28 mouse cellular contexts compared by ENCODE assay signal in genomic region chr10:21093301-21093700, GRCm38 (mm10).
A peak's percentile ranks its signal among the peaks of the same experiment; 100 is the strongest.
DNase-seq lines count a peak whose midpoint lies in the region; ATAC-seq and TF ChIP-seq lines count a peak whose summit lies in the region.
"Had no signal": no experiment of that assay in that cellular context is flagged by ENCODE, and none has a peak within 500 bp of the region (broad histone marks: within the 10 kb centered on the region; RNA-seq: fewer than 3 reads in every experiment).

No protein-coding gene starts in this region.

- no peaks in the 10 kb centered on the region for H3K36me3 ChIP-seq in heart, postnatal 0 days (replicated peaks; ENCODE audit: control insufficient read depth, insufficient read depth, low read length)
- no peaks in the 10 kb centered on the region for H3K36me3 ChIP-seq in heart, embryonic 11.5 days (ENCODE audit: control insufficient read depth, insufficient read depth, low read length)
- no peaks in the 10 kb centered on the region for H3K36me3 ChIP-seq in small intestine, adult 2 months (ENCODE audit: control insufficient read depth, insufficient read depth, low read length)
- H3K36me3 ChIP-seq: embryonic facial prominence, embryonic 10.5 days; embryonic facial prominence, embryonic 15.5 days; G1E; heart, embryonic 15.5 days; hindbrain, embryonic 15.5 days; limb, embryonic 13.5 days; midbrain, embryonic 13.5 days; neural tube, embryonic 13.5 days had no signal

- H3K27ac ChIP-seq in heart, postnatal 0 days (ENCODE audit: low read depth): peak overlapping the region; percentile 55; the same call in 1 of the 2 replicates
- H3K27ac ChIP-seq in heart, embryonic 11.5 days (ENCODE audit: low read depth, low read length): no peak overlapping the region
- H3K27ac ChIP-seq in small intestine, adult 2 months (ENCODE audit: insufficient read depth, low read depth, low read length): peak overlapping the region; percentile 80
- H3K27ac ChIP-seq: embryonic facial prominence, embryonic 10.5 days; embryonic facial prominence, embryonic 15.5 days; forebrain, embryonic 13.5 days; heart, embryonic 15.5 days; hindbrain, embryonic 15.5 days; layer of hippocampus, adult 2 months; left cerebral cortex, adult 2 months; limb, embryonic 13.5 days; macrophage; midbrain, embryonic 13.5 days; neural tube, embryonic 13.5 days had no signal

- TF ChIP-seq EP300 in heart, postnatal 0 days (IDR thresholded peaks at IDR 0.05; ENCODE audit: low read depth): no peak

- no peak for DNase-seq in heart, postnatal 0 days (ENCODE audit: low spot score)
- peak; percentile 58 for DNase-seq in thymus, postnatal 25 days
- DNase-seq in thymus, postnatal 0 days (ENCODE audit: low spot score): no peak
- no peak for DNase-seq in layer of hippocampus, adult 11-12 months (ENCODE audit: low spot score)
- DNase-seq in yolk sac, embryonic 10.5 days (ENCODE audit: low spot score): no peak
- DNase-seq: adrenal gland, adult 8-10 months; cerebellum, adult 8-10 months; cerebellum, postnatal 25 days; gastrocnemius, postnatal 10 days; kidney, postnatal 25 days; lung, adult 2 months; lung, postnatal 10 days had no signal

- TF ChIP-seq CTCF in heart, postnatal 0 days (IDR thresholded peaks at IDR 0.05; ENCODE audit: low read depth): no peak
- TF ChIP-seq CTCF in small intestine, adult 2 months (IDR thresholded peaks at IDR 0.05; ENCODE audit: extremely low read depth, insufficient read length, insufficient replicate concordance, low read depth, low read length): no peak

- no peak for ATAC-seq in heart, postnatal 0 days (ENCODE audit: insufficient read depth, low read depth)
- no peak for ATAC-seq in heart, embryonic 11.5 days (replicated peaks; ENCODE audit: insufficient number of reproducible peaks, low FRiP score, low TSS enrichment)
- ATAC-seq: forebrain, embryonic 13.5 days; inflammation-experienced regulatory T-cells, adult 6 months; midbrain, embryonic 13.5 days had no signal

- H3K4me2 ChIP-seq in heart, postnatal 0 days (ENCODE audit: low read depth, low read length): no peak overlapping the region
- no peak overlapping the region for H3K4me2 ChIP-seq in heart, embryonic 11.5 days
- H3K4me2 ChIP-seq: embryonic facial prominence, embryonic 15.5 days; forebrain, embryonic 13.5 days; heart, embryonic 15.5 days; hindbrain, embryonic 15.5 days; limb, embryonic 13.5 days; liver, embryonic 11.5 days; midbrain, embryonic 13.5 days; neural tube, embryonic 13.5 days had no signal

- WGBS in heart, postnatal 0 days: 84% methylated on average over 5 of the region's 5 CpGs
- 79% methylated on average over 5 of the region's 5 CpGs for WGBS in heart, embryonic 11.5 days (ENCODE audit: insufficient replicate concordance)
- WGBS in small intestine, adult 2 months: 72% methylated on average over 5 of the region's 5 CpGs

- H3K9ac ChIP-seq in heart, postnatal 0 days (replicated peaks; ENCODE audit: low read depth, low read length): no peak overlapping the region
- no peak overlapping the region for H3K9ac ChIP-seq in heart, embryonic 11.5 days (ENCODE audit: low read depth, low read length)
- H3K9ac ChIP-seq: embryonic facial prominence, embryonic 15.5 days; forebrain, embryonic 13.5 days; heart, embryonic 15.5 days; hindbrain, embryonic 15.5 days; limb, embryonic 13.5 days; midbrain, embryonic 13.5 days; neural tube, embryonic 13.5 days had no signal

- no peaks in the 10 kb centered on the region for H3K9me3 ChIP-seq in heart, postnatal 0 days (replicated peaks; ENCODE audit: control insufficient read depth, low read length)
- no peaks in the 10 kb centered on the region for H3K9me3 ChIP-seq in heart, embryonic 11.5 days (replicated peaks; ENCODE audit: control insufficient read depth, low read length)
- H3K9me3 ChIP-seq: embryonic facial prominence, embryonic 10.5 days; embryonic facial prominence, embryonic 15.5 days; forebrain, embryonic 13.5 days; heart, embryonic 15.5 days; hindbrain, embryonic 15.5 days; limb, embryonic 13.5 days; neural tube, embryonic 13.5 days had no signal

- H3K27me3 ChIP-seq in heart, postnatal 0 days (ENCODE audit: control insufficient read depth, insufficient read depth, low read length): no peaks in the 10 kb centered on the region
- H3K27me3 ChIP-seq in heart, embryonic 11.5 days (ENCODE audit: control insufficient read depth, insufficient read depth, low read length): no peaks in the 10 kb centered on the region
- H3K27me3 ChIP-seq in small intestine, adult 2 months (ENCODE audit: control insufficient read depth, insufficient read depth, low read length): no peaks in the 10 kb centered on the region
- H3K27me3 ChIP-seq: embryonic facial prominence, embryonic 15.5 days; heart, embryonic 15.5 days; hindbrain, embryonic 15.5 days; limb, embryonic 13.5 days; neural tube, embryonic 13.5 days had no signal

- no peaks in the 10 kb centered on the region for H3K4me1 ChIP-seq in heart, postnatal 0 days (ENCODE audit: control insufficient read depth, insufficient read depth)
- no peaks in the 10 kb centered on the region for H3K4me1 ChIP-seq in heart, embryonic 11.5 days (ENCODE audit: control insufficient read depth, insufficient read depth, low read length)
- peaks cover 18% of the 10 kb centered on the region for H3K4me1 ChIP-seq in small intestine, adult 2 months (ENCODE audit: control insufficient read depth, insufficient read depth, insufficient read length, low read length)
- H3K4me1 ChIP-seq: embryonic facial prominence, embryonic 15.5 days; heart, embryonic 15.5 days; neural tube, embryonic 13.5 days had no signal

- no peak for TF ChIP-seq POLR2A in small intestine, adult 2 months (IDR thresholded peaks at IDR 0.05; ENCODE audit: low read depth, low read length)

- H3K4me3 ChIP-seq in heart, postnatal 0 days (ENCODE audit: low read depth, low read length): no peak overlapping the region
- H3K4me3 ChIP-seq in heart, embryonic 11.5 days (ENCODE audit: low read depth, low read length): no peak overlapping the region
- H3K4me3 ChIP-seq in small intestine, adult 2 months (ENCODE audit: low read depth, low read length): no peak overlapping the region
- H3K4me3 ChIP-seq: embryonic facial prominence, embryonic 10.5 days; embryonic facial prominence, embryonic 15.5 days; forebrain, embryonic 13.5 days; heart, embryonic 15.5 days; hindbrain, embryonic 15.5 days; layer of hippocampus, adult 2 months; left cerebral cortex, adult 2 months; limb, embryonic 13.5 days; midbrain, embryonic 13.5 days; neural tube, embryonic 13.5 days had no signal
